Mouse (Mus musculus) heart, postnatal 25 days (tissue): ENCODE measurements at regions not wholly inside any gene's neighbourhood (a gene's known extent, or its start where the extent isn't known, plus 50 kb on each side); places are given as distances from the start of the nearest gene placed in this dataset.

ENCODE experiments used
- DNase-seq: peaks from one replicate; pipeline ENCODE4 v3.0.0; 2022; ENCODE audit warnings: low spot score
- intact Hi-C: fragments of 180-260 bp; cut with DNase I; formaldehyde crosslinking; loops from one replicate; pipeline ENCODE4 v1.15.1; 2025

DNA sequence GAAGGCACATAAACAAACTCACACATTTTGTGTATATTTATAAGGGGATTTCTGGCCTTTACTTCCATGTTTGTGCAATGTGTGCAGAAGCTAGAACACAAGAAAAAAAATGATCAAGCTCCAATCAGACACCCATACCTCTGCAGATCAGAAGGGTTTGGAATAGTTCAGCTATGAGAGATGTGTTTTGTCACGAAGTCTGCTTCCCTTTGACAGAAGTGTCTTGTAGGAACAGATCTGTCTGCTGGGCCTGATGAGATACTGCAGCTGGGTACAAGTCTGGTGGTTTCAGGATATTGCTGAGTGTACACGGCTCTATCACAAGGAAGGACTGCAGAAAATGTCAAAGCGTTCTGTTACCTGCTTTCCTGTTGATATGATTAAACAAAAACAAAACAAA, 176.2 kb upstream of the Maf start:
- intact Hi-C loops: no loop called here
- no peak for DNase-seq

DNA sequence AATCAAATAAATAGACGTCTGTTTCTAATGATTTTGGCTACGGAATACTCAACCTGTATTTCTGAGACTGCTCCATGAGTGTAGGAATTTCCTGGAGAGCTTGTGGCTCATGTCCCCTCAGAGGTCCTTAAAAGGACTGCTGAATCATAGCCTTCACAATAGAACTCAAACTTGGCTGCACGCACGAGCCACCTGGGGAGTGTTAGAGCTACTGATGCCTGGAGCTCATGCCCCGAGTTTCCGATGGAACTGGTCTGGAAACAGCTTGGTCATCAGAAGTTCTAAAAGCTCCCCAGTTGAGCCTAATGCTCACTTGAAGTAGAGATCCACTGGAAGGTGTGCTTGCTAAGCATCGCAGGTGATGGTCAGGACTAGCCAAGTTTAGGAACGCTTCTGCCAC, 174.3 kb upstream of the Maf start:
- DNase-seq: no peak
- intact Hi-C loops: no loop called here

DNA sequence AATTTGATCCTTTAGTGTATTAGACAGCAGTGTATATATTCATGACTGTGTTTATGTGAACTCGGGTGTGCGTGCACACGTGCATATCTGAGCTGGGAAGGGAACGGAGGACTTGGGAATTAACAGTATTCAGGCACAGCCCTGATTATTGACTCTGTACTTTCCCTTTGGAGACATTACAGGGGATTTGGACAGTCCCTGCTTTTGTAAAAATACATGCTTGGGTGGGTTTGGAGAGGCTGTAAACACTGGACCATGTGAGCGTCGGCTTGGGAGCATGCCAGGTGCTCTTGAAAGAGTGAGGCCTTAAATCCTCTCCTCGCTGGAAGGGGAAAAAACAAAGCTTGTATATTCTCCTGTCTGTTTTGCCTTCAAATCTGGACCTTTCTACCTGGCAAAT, 167.2 kb upstream of the Maf start:
- DNase-seq: no peak
- intact Hi-C loops: no loop called here

DNA sequence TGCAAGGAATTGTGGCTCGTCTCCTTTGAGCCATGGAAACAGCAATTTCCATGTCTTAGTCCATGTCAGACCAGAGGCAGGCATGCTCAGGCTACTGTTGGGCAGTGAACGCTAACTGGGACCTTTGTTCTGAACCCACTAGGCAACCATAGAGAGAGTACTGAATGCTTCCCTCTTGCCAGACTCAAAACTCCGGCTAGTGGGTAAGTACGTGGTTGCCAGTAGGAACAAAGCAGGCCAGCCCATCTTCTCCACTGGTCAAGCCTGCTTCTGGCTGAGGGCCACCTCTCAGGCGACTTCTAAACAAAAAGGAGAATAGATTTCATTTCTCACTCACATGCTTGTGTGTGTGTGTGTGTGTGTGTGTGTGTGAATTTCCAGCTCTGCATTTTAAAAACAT, 163.8 kb upstream of the Maf start:
- DNase-seq: no peak
- intact Hi-C loops: no loop called here

DNA sequence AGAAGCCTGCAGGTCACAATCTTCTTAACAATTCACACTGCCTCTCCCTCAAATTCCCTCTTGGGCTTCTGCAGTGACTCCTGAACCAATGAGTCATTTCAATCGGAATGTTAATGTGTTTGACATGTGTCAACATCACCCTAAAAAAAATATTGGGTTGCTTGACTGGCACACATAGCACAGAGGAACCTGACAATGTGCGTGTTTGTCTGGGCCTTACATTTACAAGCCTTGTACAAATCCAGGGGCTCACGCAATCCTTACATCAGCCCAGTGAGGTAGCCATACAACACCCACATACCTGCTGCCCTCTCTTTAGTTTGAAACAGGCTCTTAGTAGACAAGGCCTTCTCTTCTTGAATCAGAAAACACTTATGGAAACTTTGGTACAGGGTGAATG, 153.8 kb upstream of the Maf start:
- DNase-seq: no peak
- intact Hi-C loops: no loop called here

DNA sequence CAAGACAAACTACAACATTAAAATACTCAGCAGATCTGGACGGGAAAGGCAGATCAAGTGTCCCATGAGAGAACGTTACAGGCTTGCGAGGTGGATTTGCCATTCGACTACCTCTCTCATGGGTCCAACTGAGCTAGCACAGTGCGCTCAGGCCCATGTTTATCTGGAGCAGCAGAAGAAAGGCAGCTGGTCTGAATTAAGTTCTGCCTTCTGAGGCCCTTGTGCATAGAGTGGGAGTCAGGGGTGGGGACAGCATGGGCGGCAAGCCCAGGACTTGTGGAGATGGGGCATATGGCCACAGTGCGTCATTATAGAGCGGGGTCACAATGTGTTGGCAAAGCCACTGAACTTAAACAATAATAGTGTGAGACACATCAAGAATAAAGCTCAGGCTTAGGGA, 151.8 kb upstream of the Maf start:
- peak; percentile 18 for DNase-seq
- intact Hi-C loops: no loop called here

DNA sequence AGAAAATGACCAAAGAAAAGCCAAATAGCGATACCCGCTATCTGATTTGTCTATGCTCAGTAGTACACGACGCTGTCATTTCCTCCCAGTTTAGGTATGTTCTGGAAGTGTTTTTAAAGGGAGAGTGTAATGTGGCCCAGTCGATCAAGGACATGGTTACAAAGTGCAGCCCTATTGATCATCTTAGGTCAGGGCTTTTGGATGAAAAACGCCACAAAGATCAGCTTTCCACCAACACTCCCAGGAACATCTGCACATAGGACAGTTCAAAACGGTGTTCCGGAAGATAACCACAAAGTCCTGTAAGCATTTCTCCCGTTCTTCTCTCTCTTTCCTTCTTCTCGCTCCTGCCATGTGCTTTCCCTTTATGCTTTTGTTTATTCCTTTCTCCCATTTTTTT, 149.2 kb upstream of the Maf start:
- DNase-seq: no peak
- intact Hi-C loops: no loop called here

DNA sequence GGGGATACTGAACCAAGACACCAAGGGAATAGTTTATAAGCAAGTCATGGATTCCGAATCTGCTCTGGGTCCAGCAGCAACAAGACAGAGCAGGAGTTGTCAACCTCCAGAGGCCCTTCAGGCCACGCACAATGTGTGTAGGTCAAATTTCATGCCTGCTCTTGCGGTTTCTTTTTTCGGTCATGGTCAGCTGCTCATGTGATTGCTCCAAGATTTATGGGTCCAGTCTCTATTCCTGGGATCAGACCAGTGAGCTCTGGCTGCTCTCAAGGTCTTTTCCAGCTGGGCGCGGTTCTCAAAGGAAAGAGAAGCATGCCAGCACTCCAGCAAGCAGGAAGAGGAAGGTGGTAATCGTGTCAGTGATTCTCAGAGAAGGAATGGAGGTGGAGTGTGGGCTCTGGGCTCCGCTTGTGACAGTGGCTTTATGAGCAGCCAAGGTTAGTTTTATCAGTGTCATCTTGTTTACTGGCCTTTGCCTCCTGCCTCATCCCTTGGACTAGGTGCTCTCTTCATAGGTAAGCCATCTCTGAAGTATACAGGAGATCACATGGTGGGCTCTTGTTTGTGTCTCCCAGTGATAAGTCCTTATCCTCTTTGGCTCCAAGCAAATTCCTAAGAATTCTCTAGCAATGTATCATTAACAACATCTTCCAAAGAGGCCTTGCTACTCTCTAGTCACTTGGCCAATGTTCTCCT, 148.5 kb upstream of the Maf start:
- intact Hi-C loops: no loop called here
- DNase-seq: no peak

DNA sequence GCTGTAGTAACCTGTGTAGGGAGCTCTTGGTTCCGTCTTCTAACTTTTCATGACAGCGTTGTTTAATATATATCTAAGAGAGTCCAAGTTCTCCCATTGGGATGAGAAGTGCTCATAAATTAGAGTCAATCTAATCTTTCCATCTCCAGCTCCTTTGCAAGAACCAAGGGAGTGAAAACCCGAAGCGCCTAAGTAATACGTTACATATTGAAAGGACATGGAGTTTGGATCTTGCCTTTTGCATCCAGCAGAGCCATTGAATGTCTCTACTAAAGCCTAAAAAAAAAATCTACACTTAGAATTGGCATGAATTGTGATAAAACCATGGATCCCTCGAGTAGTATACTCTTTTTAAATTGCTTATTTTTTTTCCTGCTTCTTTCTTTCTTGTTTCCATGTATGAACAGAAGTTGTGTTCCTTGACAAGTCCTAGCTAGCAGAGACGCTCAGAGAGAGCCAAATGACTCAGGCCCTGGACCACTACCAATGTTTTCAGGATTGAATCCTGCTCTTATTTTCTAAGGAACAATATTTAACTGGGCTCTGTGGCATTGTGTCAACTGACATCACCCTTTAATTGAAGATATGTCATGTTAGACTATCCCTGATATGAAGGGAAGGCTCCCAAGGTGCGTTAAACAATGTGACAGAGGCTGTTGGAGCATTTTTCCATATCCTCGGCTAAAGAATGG, 146.8 kb upstream of the Maf start:
- DNase-seq: peak; percentile 26
- intact Hi-C loops: no loop called here

DNA sequence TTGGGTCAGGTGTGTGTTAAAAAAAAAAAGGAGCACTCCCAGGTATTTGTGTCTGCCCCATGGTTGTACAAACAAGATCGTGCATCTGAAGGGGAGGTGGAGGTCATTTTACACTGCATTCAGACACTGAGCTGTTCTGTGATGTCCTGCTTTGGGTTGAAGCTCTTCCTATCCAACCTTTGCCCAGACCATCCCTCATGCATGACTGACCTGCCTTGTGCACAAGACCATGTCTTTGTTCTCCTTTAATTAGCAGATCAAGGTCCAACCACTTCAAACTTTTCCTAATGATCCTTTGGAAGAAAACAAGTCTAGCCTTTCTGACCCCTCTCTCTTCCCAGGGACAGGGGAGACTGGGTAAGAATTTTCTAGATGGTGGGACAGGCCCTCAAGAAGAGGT, 143.0 kb upstream of the Maf start:
- intact Hi-C loops: no loop called here
- DNase-seq: no peak

DNA sequence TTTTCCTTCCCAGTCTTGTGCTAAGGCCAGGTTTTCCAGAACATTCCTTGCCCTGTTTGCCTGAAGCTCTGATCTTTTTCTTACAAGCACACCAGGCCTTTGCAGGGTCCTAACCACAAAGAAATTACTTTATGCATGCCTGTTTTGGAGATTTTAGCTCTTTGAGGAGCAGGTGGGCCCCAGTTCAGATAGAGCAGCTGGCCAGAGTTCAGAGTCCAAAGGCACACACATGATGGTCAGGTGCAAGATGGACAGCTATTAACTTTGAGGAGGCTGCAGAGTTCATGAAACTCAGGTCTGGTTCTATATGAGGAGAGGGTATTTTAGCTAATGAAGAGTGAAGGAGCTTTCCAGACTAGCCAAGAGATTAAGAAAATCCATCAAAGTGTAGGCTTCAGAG, 125.8 kb upstream of the Maf start:
- DNase-seq: no peak
- intact Hi-C loops: no loop called here

DNA sequence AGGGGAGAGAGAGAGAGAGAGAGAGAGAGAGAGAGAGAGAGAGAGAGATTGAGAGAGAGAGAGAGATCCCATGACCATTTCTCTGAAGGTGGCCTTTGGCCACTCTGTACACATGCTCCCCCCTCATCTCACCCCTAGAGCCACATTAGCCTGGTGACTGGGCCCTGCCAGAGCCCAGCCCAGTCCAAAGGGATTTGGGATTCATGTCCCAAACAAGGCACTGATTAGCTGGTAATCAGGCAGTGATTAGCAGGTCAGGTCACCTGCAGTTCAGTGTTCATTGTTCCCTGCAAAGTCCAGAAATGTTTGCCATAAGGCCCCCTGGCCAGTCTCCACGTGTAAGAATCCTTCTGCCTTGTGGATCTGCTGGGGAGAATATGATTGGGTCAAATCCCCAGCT, 124.1 kb upstream of the Maf start:
- intact Hi-C loops: no loop called here
- no peak for DNase-seq

DNA sequence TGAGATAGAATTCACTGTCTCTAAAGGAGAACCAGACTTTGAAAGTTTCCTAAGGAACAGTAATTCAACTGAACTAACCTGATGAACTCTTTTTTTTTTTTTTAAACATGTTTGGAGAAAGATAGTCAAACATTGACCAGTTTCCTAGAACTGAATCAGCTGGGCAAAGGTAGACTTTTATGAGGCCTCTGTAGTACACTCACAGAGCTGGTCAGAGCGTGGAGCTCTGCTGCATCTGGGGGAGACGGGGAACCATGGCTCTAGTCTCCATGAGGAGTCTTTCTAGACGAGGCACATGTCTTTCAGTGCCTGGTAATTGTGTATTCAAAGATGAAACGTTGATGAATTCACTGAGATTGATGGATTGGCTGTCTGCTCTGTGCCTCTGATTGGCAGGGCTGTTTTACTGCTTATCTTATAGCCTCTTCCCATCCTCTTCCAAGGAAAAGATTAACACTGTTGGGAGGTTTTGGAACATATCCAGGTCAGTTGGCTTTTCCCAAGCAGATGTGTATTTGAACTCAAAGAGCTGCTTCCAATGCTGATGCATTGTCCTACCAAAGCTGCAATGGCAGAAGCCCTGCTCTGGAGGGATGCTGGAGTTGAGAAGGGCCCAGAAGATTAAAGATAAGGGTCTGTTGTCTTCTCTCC, 122.5 kb upstream of the Maf start:
- intact Hi-C loops: no loop called here
- no peak for DNase-seq

DNA sequence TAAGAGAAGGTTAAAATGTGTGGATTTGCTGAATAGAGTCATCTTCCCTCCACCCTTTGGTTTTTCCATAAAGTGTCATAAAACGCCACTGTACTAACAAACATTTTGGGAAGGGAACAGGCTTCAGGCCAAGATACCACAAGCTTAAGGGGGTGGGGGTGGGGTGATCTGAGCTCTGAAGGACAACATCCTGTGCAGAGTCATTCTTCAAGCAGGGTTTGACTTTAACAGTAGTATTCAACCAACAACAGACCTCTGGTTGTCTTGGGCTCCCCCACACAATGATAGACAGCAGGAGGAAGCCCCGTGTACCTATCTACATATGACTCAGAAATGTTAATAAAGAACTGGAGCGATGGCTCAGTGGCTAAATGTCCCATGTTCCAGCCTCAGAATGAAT, 118.9 kb upstream of the Maf start:
- intact Hi-C loops: no loop called here
- DNase-seq: no peak

DNA sequence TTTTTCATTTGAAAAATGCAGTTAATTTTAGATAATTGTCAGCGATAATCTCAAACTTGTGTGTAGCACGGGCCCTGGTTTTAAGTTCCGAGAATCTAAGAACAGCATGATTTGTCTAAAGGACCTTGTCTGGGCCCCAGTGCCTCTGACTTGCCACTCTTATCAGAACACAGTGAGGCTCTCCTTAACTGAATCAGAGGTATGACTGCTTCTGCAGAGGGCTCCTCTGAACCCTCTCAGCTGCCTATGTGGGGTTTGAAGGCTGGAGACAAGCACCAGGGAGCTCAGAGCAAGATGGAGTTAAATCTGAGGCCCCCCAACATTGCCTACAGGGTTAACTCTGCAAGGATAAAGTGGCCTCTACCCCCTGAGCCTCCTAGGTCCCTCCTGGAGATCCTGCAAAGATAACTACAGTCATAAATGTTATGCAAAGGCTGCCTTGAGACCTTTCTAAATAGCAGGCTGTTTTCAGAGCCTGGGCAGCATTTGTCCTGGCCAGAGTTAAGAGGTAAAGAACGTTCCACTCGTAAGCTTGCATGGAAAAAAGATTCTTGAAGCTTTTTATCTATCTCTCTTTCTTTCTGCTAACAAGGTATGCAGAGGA, 118.4 kb upstream of the Maf start:
- no peak for DNase-seq
- intact Hi-C loops: no loop called here

DNA sequence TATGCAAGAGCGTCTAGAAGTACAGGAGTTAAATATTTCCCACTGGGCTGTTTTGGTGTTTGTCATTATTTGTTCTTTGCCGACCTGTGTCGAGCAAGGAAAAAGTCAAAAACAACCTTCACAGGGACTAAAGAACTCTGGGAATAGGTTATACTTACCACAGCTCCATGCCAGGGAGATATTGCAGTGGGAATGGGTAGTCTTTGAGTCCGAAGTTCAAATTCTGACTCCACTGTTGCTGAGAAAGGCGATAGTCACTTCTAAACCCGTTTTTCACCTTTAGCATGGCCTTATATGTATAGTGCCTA, 116.8 kb upstream of the Maf start:
- intact Hi-C loops: no loop called here
- DNase-seq: no peak

DNA sequence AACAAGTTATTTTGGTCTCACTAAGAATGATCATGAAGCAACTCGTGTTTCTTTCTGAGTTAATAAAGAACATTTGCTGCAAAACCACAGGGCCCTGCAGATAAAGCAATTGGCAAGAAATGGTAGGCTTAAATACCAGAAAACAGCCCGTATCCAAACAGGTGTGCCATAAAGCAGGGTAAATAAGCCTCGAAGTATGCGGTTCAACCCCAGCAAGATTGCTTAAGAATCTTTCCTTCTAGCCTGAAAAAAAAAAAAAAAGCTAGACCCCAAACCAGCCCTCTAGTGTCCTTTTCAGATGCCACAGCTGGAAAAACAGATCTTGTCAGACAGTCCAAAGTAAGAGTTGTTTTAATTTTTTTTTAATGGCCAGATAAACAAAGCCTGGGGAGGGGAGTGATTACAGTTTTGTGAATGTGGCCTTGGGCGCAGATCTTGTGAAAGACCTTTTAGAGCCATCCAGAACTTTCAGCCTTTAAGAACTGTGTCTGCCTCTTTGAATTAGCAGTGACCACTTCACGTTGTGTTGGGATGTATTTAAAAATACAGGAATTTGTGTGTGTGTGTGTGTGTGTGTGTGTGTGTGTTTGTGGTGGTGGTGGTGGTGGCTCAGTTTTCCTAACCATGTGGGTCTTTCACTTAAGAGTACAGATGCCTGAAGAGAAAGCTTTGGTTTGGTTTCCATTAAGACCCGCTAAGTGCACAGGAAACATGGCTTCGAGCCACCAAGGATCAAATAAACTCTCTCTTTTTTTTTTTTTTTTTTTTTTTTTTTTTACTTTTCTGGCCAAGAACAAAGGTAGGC, 116.3 kb upstream of the Maf start:
- no peak for DNase-seq
- intact Hi-C loops: no loop called here

DNA sequence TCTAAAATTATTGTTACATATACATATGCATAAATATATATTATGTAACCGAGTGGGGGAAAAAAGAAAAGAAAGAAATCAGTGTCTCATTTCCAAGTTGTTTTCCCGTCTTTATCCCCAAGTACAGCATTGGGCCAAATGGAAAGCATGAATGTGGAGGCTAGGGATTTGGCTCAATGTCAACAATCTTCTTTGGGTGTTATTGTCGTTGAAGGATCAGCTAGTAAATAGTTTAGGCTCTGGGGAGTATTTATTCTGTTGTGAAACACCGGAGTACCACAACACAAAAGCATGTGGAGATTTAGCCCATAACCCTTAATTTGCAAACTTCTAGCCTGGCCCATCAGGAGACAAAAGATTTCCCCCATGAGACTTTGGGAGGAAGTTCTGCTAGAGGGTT, 105.8 kb upstream of the Maf start:
- intact Hi-C loops: no loop called here
- DNase-seq: no peak

DNA sequence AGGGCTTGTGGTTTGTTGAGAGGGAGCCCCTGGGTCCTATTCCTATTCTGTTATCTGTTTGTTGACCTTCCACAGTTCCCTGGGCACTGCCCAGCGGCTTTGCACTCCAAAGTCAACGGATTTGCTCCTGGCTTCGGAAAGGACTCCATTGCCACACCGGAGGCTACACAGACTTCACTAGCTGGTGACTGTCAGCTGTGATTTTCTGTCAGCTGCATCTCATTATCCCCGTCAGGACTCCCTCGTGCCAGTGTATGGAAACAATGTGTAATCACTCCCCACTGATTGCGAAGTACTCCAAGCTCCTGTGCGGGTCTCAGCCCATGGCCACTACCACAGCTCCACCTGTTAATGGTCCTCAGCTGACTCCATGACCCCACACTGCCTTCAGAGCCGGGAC, 99.0 kb upstream of the Maf start:
- DNase-seq: no peak
- intact Hi-C loops: no loop called here

DNA sequence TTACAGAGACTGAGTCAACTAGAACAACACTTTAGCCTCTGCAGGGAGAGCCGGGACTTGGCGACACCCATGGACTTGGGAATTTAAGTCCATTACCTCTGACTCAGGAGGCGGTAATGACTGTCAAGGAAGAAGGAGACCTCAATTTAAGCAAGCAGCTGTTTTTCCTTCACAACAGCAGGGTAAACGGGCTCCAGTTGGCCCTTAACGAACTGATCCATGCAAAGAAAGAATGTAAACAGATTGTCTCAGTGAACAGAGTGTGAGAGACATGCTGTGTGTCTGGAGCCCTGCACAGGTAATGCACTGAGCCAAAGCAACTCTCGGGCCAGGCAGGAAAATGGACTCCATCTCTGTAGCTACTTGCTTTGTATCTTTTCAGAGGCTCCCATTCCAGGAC, 98.5 kb upstream of the Maf start:
- intact Hi-C loops: no loop called here
- DNase-seq: no peak

DNA sequence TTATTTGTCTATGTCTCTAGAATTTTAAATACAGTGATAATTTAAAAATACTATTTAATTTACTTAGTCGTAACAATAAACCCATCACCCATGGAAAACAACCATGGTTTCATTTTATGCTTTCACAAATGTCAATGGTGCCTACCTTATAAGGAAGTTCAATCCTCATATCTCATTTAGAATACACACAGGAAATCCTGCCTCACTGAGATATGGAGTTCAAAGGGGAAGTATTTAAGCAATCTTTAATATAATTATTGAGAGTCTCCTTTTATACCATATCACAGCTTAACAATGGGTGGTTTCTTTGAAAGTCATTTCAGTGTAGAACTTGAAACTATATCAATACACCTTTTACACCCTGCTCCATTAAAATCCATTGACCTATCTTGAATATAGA, 86.0 kb upstream of the Maf start:
- intact Hi-C loops: no loop called here
- DNase-seq: no peak
